Mouse (Mus musculus): ENCODE results near the gene Samd5. TPM values are rescaled to one million over a fixed set of nuclear protein-coding genes. Genes with fewer than 3 reads are reported as not detected.

The Samd5 gene
- polyA plus RNA-seq, 2 experiments: 7.4 to 11.1 TPM

GRCm38 (mm10) chr10:9650050-9650825, 24.8 kb downstream of the Samd5 start:
- WGBS: 52% methylated on average over 6 of the region's 6 CpGs
- ATAC-seq (ENCODE audit: low FRiP score, low read depth) (no peak), DNase-seq (ENCODE audit: low spot score) (no peak)
- Histone ChIP-seq H3K27ac (replicated peaks; ENCODE audit: low read depth, low read length) (no peak overlapping the region), H3K4me3 (replicated peaks; ENCODE audit: low read length) (no peak overlapping the region), H3K36me3 (ENCODE audit: control insufficient read depth, insufficient read depth, low read length) (no peaks in the 10 kb centered on the region), H3K4me1 (ENCODE audit: control insufficient read depth, insufficient read depth, low read length) (no peaks in the 10 kb centered on the region), H3K27me3 (ENCODE audit: control insufficient read depth, insufficient read depth, low read length) (no peaks in the 10 kb centered on the region), H3K4me2 (replicated peaks; ENCODE audit: low read depth, low read length, severe bottlenecking) (no peak overlapping the region), H3K9me3 (ENCODE audit: control insufficient read depth, low read length) (no peaks in the 10 kb centered on the region), H3K9ac (ENCODE audit: low read depth, low read length, severe bottlenecking) (no peak overlapping the region)
- TF ChIP-seq POLR2A (IDR thresholded peaks at IDR 0.05; ENCODE audit: borderline replicate concordance, extremely low read depth, insufficient read depth, insufficient read length): no peak

- H3K4me3 ChIP-seq (replicated peaks; ENCODE audit: low read length): no peak overlapping the region
- H3K9me3 ChIP-seq (ENCODE audit: control insufficient read depth, low read length): no peaks in the 10 kb centered on the region
- no peak for TF ChIP-seq POLR2A (IDR thresholded peaks at IDR 0.05; ENCODE audit: borderline replicate concordance, extremely low read depth, insufficient read depth, insufficient read length)
- H3K4me1 ChIP-seq (ENCODE audit: control insufficient read depth, insufficient read depth, low read length): no peaks in the 10 kb centered on the region
- ATAC-seq (ENCODE audit: low FRiP score, low read depth) (no peak), DNase-seq (ENCODE audit: low spot score) (no peak)
- 50% methylated on average over 2 of the region's 2 CpGs for WGBS
- no peak overlapping the region for H3K9ac ChIP-seq (ENCODE audit: low read depth, low read length, severe bottlenecking)
- no peak overlapping the region for H3K27ac ChIP-seq (replicated peaks; ENCODE audit: low read depth, low read length)
- no peak overlapping the region for H3K4me2 ChIP-seq (replicated peaks; ENCODE audit: low read depth, low read length, severe bottlenecking)
- H3K36me3 ChIP-seq (ENCODE audit: control insufficient read depth, insufficient read depth, low read length): no peaks in the 10 kb centered on the region
- H3K27me3 ChIP-seq (ENCODE audit: control insufficient read depth, insufficient read depth, low read length): no peaks in the 10 kb centered on the region
Measured at GRCm38 (mm10) chr10:9648464-9648863, 26.5 kb downstream of the Samd5 start.

- no peaks in the 10 kb centered on the region for H3K4me1 ChIP-seq (ENCODE audit: control insufficient read depth, insufficient read depth, low read length)
- no peak for ATAC-seq (ENCODE audit: low FRiP score, low read depth)
- TF ChIP-seq POLR2A (IDR thresholded peaks at IDR 0.05; ENCODE audit: borderline replicate concordance, extremely low read depth, insufficient read depth, insufficient read length): no peak
- H3K9ac ChIP-seq (ENCODE audit: low read depth, low read length, severe bottlenecking): no peak overlapping the region
- no peak overlapping the region for H3K4me2 ChIP-seq (replicated peaks; ENCODE audit: low read depth, low read length, severe bottlenecking)
- no peaks in the 10 kb centered on the region for H3K36me3 ChIP-seq (ENCODE audit: control insufficient read depth, insufficient read depth, low read length)
- H3K9me3 ChIP-seq (ENCODE audit: control insufficient read depth, low read length): no peaks in the 10 kb centered on the region
- 83% methylated on average over 6 of the region's 6 CpGs for WGBS
- no peak overlapping the region for H3K4me3 ChIP-seq (replicated peaks; ENCODE audit: low read length)
- DNase-seq (ENCODE audit: low spot score): no peak
- H3K27ac ChIP-seq (replicated peaks; ENCODE audit: low read depth, low read length): no peak overlapping the region
- no peaks in the 10 kb centered on the region for H3K27me3 ChIP-seq (ENCODE audit: control insufficient read depth, insufficient read depth, low read length)
Measured at GRCm38 (mm10) chr10:9647741-9648140, 27.3 kb downstream of the Samd5 start.

DNA sequence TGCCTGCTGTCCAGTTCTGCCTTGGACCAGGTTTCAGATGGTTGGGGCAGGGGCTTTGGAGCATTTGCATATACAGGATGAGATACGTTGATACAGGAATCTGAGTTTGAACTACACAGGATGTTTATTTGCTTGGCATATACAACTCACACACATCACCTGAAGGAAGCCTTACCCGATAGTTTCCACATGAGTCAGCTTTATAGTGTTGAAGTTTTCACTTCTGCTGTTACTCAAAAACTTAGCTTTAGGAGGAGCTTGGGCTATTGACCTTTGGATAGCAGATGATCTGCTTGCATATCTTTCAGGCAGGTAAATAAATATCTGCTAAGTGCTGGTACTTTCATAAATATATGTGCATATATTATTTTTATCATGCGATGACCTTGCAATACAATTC, 28.6 kb downstream of the Samd5 start:
- WGBS: 78% methylated on average over 3 of the region's 3 CpGs
- no peak for ATAC-seq (ENCODE audit: low FRiP score, low read depth)

DNA sequence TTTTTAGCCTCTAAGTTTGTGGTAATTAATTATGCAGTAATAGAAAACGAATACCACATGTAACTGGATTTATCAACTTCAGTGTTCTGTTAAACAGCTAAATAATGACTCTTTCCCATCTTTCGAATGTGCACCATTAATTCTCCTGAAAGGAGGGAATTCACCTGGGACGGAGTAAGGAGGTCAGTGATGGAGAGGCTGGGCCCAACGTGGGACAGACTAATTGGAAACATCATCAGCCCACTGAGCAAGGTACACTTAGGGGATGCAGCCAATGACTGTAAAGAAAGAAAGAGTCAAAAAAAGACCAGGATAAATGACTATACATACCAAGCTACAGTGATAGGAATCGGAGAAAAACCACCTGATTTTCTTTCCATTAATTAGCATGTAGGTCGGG, 31.5 kb downstream of the Samd5 start:
- H3K4me2 ChIP-seq (replicated peaks; ENCODE audit: low read depth, low read length, severe bottlenecking): no peak overlapping the region
- no peak overlapping the region for H3K27ac ChIP-seq (replicated peaks; ENCODE audit: low read depth, low read length)
- H3K36me3 ChIP-seq (ENCODE audit: control insufficient read depth, insufficient read depth, low read length): no peaks in the 10 kb centered on the region
- no peak for DNase-seq (ENCODE audit: low spot score)
- no peak for ATAC-seq (ENCODE audit: low FRiP score, low read depth)
- H3K4me1 ChIP-seq (ENCODE audit: control insufficient read depth, insufficient read depth, low read length): no peaks in the 10 kb centered on the region
- no peaks in the 10 kb centered on the region for H3K27me3 ChIP-seq (ENCODE audit: control insufficient read depth, insufficient read depth, low read length)
- TF ChIP-seq POLR2A (IDR thresholded peaks at IDR 0.05; ENCODE audit: borderline replicate concordance, extremely low read depth, insufficient read depth, insufficient read length): no peak
- no peak overlapping the region for H3K4me3 ChIP-seq (replicated peaks; ENCODE audit: low read length)
- WGBS: 69% methylated on average over 6 of the region's 6 CpGs
- H3K9me3 ChIP-seq (ENCODE audit: control insufficient read depth, low read length): no peaks in the 10 kb centered on the region
- H3K9ac ChIP-seq (ENCODE audit: low read depth, low read length, severe bottlenecking): no peak overlapping the region

More for the DNA sequence above, 28.6 kb downstream of the Samd5 start:
- H3K9ac ChIP-seq (ENCODE audit: low read depth, low read length, severe bottlenecking): no peak overlapping the region
- no peaks in the 10 kb centered on the region for H3K9me3 ChIP-seq (ENCODE audit: control insufficient read depth, low read length)
- no peak overlapping the region for H3K27ac ChIP-seq (replicated peaks; ENCODE audit: low read depth, low read length)
- TF ChIP-seq POLR2A (IDR thresholded peaks at IDR 0.05; ENCODE audit: borderline replicate concordance, extremely low read depth, insufficient read depth, insufficient read length): no peak
- H3K4me2 ChIP-seq (replicated peaks; ENCODE audit: low read depth, low read length, severe bottlenecking): no peak overlapping the region
- no peaks in the 10 kb centered on the region for H3K4me1 ChIP-seq (ENCODE audit: control insufficient read depth, insufficient read depth, low read length)
- H3K36me3 ChIP-seq (ENCODE audit: control insufficient read depth, insufficient read depth, low read length): no peaks in the 10 kb centered on the region
- no peak for DNase-seq (ENCODE audit: low spot score)
- H3K27me3 ChIP-seq (ENCODE audit: control insufficient read depth, insufficient read depth, low read length): no peaks in the 10 kb centered on the region
- H3K4me3 ChIP-seq (replicated peaks; ENCODE audit: low read length): no peak overlapping the region

Data from limb, embryonic 14.5 days (tissue).